Mouse (Mus musculus) heart, adult 2 months (tissue): ENCODE results near the gene Olfr522.

Source experiments
- CTCF ChIP-seq: fragments of 200-600 bp; IDR thresholded peaks from 2 replicates; pipeline ENCODE4 v1.8.1; 2022; ENCODE audit warnings: antibody characterized with exemption, mild to moderate bottlenecking, moderate library complexity
- POLR2A ChIP-seq: fragments of 200-500 bp; IDR thresholded peaks from 2 replicates; pipeline ENCODE4 v1.6.1; 2011; ENCODE audit warnings: mild to moderate bottlenecking, low read depth, low read length, control low read depth; ENCODE audit not compliant: insufficient read depth

- no peak for TF ChIP-seq CTCF
- TF ChIP-seq POLR2A, result no peak
Observed at GRCm38 (mm10) chr7:140169386-140169785, 4.8 kb upstream of the Olfr522 start.
